Mouse (Mus musculus): ENCODE data around the gene E330009J07Rik. TPM values are rescaled to one million over a fixed set of nuclear protein-coding genes. Genes with fewer than 3 reads are reported as not detected.

E330009J07Rik gene
- polyA plus RNA-seq, 1 experiment from 2014 or later, result 3.9 TPM

GRCm38 (mm10) chr6:40431812-40432211 is 4.1 kb downstream of the E330009J07Rik start:
- no peak for ATAC-seq (replicated peaks; ENCODE audit: extremely low read depth, insufficient read depth, low FRiP score)
- no peak overlapping the region for H3K27ac ChIP-seq (ENCODE audit: low read length)

GRCm38 (mm10) chr6:40431356-40431755 is 4.6 kb downstream of the E330009J07Rik start:
- 0 out of 2 replicates have a peak, but pooled peaks cover 2% of the 10 kb centered on the region for H3K4me1 ChIP-seq (ENCODE audit: control insufficient read depth, insufficient read depth, low read length)
- H3K9ac ChIP-seq (ENCODE audit: low read length), result no peak overlapping the region
- H3K36me3 ChIP-seq (ENCODE audit: control insufficient read depth, insufficient read depth), result no peaks in the 10 kb centered on the region
- ATAC-seq (replicated peaks; ENCODE audit: extremely low read depth, insufficient read depth, low FRiP score), result no peak
- no peak overlapping the region for H3K27ac ChIP-seq (ENCODE audit: low read length)
- H3K4me2 ChIP-seq (ENCODE audit: low read depth, low read length), result no peak overlapping the region
- no peaks in the 10 kb centered on the region for H3K9me3 ChIP-seq (replicated peaks; ENCODE audit: control insufficient read depth, low read length)
- no peak overlapping the region for H3K4me3 ChIP-seq (ENCODE audit: low read length)
- peaks cover 2% of the 10 kb centered on the region; the same call in 1 of the 2 replicates for H3K27me3 ChIP-seq (ENCODE audit: control insufficient read depth, insufficient read depth, low read length)
- 55% methylated on average over 4 of the region's 4 CpGs for WGBS

More at GRCm38 (mm10) chr6:40431812-40432211, 4.1 kb downstream of the E330009J07Rik start:
- Histone ChIP-seq H3K4me3 (ENCODE audit: low read length) (no peak overlapping the region), H3K36me3 (ENCODE audit: control insufficient read depth, insufficient read depth) (no peaks in the 10 kb centered on the region), H3K4me2 (ENCODE audit: low read depth, low read length) (no peak overlapping the region), H3K27me3 (ENCODE audit: control insufficient read depth, insufficient read depth, low read length) (peaks cover 2% of the 10 kb centered on the region; the same call in 1 of the 2 replicates), H3K9me3 (replicated peaks; ENCODE audit: control insufficient read depth, low read length) (no peaks in the 10 kb centered on the region), H3K9ac (ENCODE audit: low read length) (no peak overlapping the region), H3K4me1 (ENCODE audit: control insufficient read depth, insufficient read depth, low read length) (0 out of 2 replicates have a peak, but pooled peaks cover 2% of the 10 kb centered on the region)

DNA sequence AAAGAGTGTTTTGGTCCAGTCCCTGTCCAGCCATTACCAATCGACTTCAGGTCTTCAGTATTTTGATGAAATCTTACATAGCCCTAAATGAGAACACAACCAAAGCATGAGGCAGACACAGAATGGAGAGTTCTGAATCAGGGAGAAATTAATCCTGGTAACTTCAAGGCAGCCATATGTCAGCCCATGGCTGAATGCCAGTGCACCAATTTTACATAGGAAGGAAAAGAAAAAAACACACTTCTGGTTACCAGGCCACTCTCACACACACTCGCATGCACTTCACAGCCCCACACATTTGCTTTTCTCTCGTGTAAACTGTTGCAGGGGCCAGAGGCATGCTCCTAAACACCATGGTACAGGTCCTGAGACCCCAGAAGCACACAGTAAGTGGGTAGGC is 5.1 kb downstream of the E330009J07Rik start:
- Histone ChIP-seq H3K9me3 (replicated peaks; ENCODE audit: control insufficient read depth, low read length) (no peaks in the 10 kb centered on the region), H3K36me3 (ENCODE audit: control insufficient read depth, insufficient read depth) (no peaks in the 10 kb centered on the region), H3K27ac (ENCODE audit: low read length) (no peak overlapping the region), H3K4me3 (ENCODE audit: low read length) (no peak overlapping the region), H3K27me3 (ENCODE audit: control insufficient read depth, insufficient read depth, low read length) (peaks cover 2% of the 10 kb centered on the region; the same call in 1 of the 2 replicates), H3K4me1 (ENCODE audit: control insufficient read depth, insufficient read depth, low read length) (0 out of 2 replicates have a peak, but pooled peaks cover 2% of the 10 kb centered on the region), H3K9ac (ENCODE audit: low read length) (no peak overlapping the region), H3K4me2 (ENCODE audit: low read depth, low read length) (no peak overlapping the region)
- WGBS, result 69% methylated on average over 3 of the region's 3 CpGs
- ATAC-seq (replicated peaks; ENCODE audit: extremely low read depth, insufficient read depth, low FRiP score), result no peak

DNA sequence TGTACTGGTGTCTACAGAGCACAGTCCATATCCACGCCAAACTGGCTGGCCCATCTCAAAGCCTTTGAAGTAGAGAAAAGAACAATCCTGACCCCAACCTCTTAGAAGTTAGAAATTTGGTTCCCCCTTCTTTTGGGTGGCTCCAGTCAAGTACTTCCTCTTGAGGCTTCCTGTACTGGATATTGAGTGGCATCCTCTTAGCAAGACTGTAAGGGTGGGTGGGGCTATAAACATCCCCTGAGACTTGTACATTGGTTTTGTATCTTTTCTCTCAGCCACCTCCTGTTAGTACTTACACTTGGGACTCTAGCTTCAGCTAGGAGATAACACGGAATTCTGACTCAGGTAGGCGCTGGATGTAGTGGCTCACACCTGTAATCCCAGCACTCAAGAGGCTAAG is 5.7 kb downstream of the E330009J07Rik start:
- Histone ChIP-seq H3K27ac (ENCODE audit: low read length) (no peak overlapping the region), H3K27me3 (ENCODE audit: control insufficient read depth, insufficient read depth, low read length) (peaks cover 2% of the 10 kb centered on the region; the same call in 1 of the 2 replicates), H3K4me2 (ENCODE audit: low read depth, low read length) (no peak overlapping the region), H3K9me3 (replicated peaks; ENCODE audit: control insufficient read depth, low read length) (no peaks in the 10 kb centered on the region), H3K36me3 (ENCODE audit: control insufficient read depth, insufficient read depth) (no peaks in the 10 kb centered on the region), H3K4me1 (ENCODE audit: control insufficient read depth, insufficient read depth, low read length) (0 out of 2 replicates have a peak, but pooled peaks cover 2% of the 10 kb centered on the region), H3K4me3 (ENCODE audit: low read length) (no peak overlapping the region), H3K9ac (ENCODE audit: low read length) (no peak overlapping the region)
- no peak for ATAC-seq (replicated peaks; ENCODE audit: extremely low read depth, insufficient read depth, low FRiP score)
- 79% methylated on average over 3 of the region's 3 CpGs for WGBS

GRCm38 (mm10) chr6:40429521-40429931 is 6.4 kb downstream of the E330009J07Rik start:
- Histone ChIP-seq H3K4me2 (ENCODE audit: low read depth, low read length) (no peak overlapping the region), H3K27ac (ENCODE audit: low read length) (no peak overlapping the region), H3K4me1 (ENCODE audit: control insufficient read depth, insufficient read depth, low read length) (no peaks in the 10 kb centered on the region), H3K4me3 (ENCODE audit: low read length) (no peak overlapping the region), H3K9me3 (replicated peaks; ENCODE audit: control insufficient read depth, low read length) (no peaks in the 10 kb centered on the region), H3K9ac (ENCODE audit: low read length) (no peak overlapping the region), H3K36me3 (ENCODE audit: control insufficient read depth, insufficient read depth) (no peaks in the 10 kb centered on the region), H3K27me3 (ENCODE audit: control insufficient read depth, insufficient read depth, low read length) (peaks cover 2% of the 10 kb centered on the region; the same call in 1 of the 2 replicates)
- no peak for ATAC-seq (replicated peaks; ENCODE audit: extremely low read depth, insufficient read depth, low FRiP score)
- 68% methylated on average over 4 of the region's 4 CpGs for WGBS

- Histone ChIP-seq H3K4me2 (ENCODE audit: low read depth, low read length) (no peak overlapping the region), H3K27ac (ENCODE audit: low read length) (no peak overlapping the region), H3K9me3 (replicated peaks; ENCODE audit: control insufficient read depth, low read length) (no peaks in the 10 kb centered on the region), H3K4me3 (ENCODE audit: low read length) (no peak overlapping the region), H3K27me3 (ENCODE audit: control insufficient read depth, insufficient read depth, low read length) (no peaks in the 10 kb centered on the region), H3K36me3 (ENCODE audit: control insufficient read depth, insufficient read depth) (no peaks in the 10 kb centered on the region), H3K4me1 (ENCODE audit: control insufficient read depth, insufficient read depth, low read length) (no peaks in the 10 kb centered on the region), H3K9ac (ENCODE audit: low read length) (no peak overlapping the region)
- no peak for ATAC-seq (replicated peaks; ENCODE audit: extremely low read depth, insufficient read depth, low FRiP score)
- WGBS, result 57% methylated on average over 3 of the region's 3 CpGs
Observed at GRCm38 (mm10) chr6:40428696-40429095, 7.2 kb downstream of the E330009J07Rik start.

- ATAC-seq (replicated peaks; ENCODE audit: extremely low read depth, insufficient read depth, low FRiP score), result no peak
- Histone ChIP-seq H3K27ac (ENCODE audit: low read length) (no peak overlapping the region), H3K4me1 (ENCODE audit: control insufficient read depth, insufficient read depth, low read length) (no peaks in the 10 kb centered on the region), H3K4me3 (ENCODE audit: low read length) (no peak overlapping the region), H3K9me3 (replicated peaks; ENCODE audit: control insufficient read depth, low read length) (no peaks in the 10 kb centered on the region), H3K36me3 (ENCODE audit: control insufficient read depth, insufficient read depth) (no peaks in the 10 kb centered on the region), H3K27me3 (ENCODE audit: control insufficient read depth, insufficient read depth, low read length) (no peaks in the 10 kb centered on the region), H3K9ac (ENCODE audit: low read length) (no peak overlapping the region), H3K4me2 (ENCODE audit: low read depth, low read length) (no peak overlapping the region)
- WGBS, result 75% methylated on average over 7 of the region's 7 CpGs
Observed at GRCm38 (mm10) chr6:40427441-40427840, 8.5 kb downstream of the E330009J07Rik start.

- Histone ChIP-seq H3K27ac (ENCODE audit: low read length) (no peak overlapping the region), H3K4me2 (ENCODE audit: low read depth, low read length) (no peak overlapping the region), H3K9ac (ENCODE audit: low read length) (no peak overlapping the region), H3K4me3 (ENCODE audit: low read length) (no peak overlapping the region), H3K27me3 (ENCODE audit: control insufficient read depth, insufficient read depth, low read length) (no peaks in the 10 kb centered on the region), H3K4me1 (ENCODE audit: control insufficient read depth, insufficient read depth, low read length) (no peaks in the 10 kb centered on the region), H3K9me3 (replicated peaks; ENCODE audit: control insufficient read depth, low read length) (no peaks in the 10 kb centered on the region), H3K36me3 (ENCODE audit: control insufficient read depth, insufficient read depth) (no peaks in the 10 kb centered on the region)
- ATAC-seq (replicated peaks; ENCODE audit: extremely low read depth, insufficient read depth, low FRiP score), result no peak
- 50% methylated on average over 1 of the region's 1 CpGs for WGBS
Observed at GRCm38 (mm10) chr6:40423774-40424173, 12.2 kb downstream of the E330009J07Rik start.

GRCm38 (mm10) chr6:40423013-40423412 is 12.9 kb downstream of the E330009J07Rik start:
- Histone ChIP-seq H3K4me1 (ENCODE audit: control insufficient read depth, insufficient read depth, low read length) (no peaks in the 10 kb centered on the region), H3K4me3 (ENCODE audit: low read length) (no peak overlapping the region)
- 95% methylated on average over 1 of the region's 1 CpGs for WGBS

More at GRCm38 (mm10) chr6:40423013-40423412, 12.9 kb downstream of the E330009J07Rik start:
- Histone ChIP-seq H3K4me2 (ENCODE audit: low read depth, low read length) (no peak overlapping the region), H3K27me3 (ENCODE audit: control insufficient read depth, insufficient read depth, low read length) (no peaks in the 10 kb centered on the region), H3K9me3 (replicated peaks; ENCODE audit: control insufficient read depth, low read length) (no peaks in the 10 kb centered on the region), H3K9ac (ENCODE audit: low read length) (no peak overlapping the region), H3K36me3 (ENCODE audit: control insufficient read depth, insufficient read depth) (no peaks in the 10 kb centered on the region), H3K27ac (ENCODE audit: low read length) (no peak overlapping the region)
- no peak for ATAC-seq (replicated peaks; ENCODE audit: extremely low read depth, insufficient read depth, low FRiP score)
